In genomic region chr17:74396766-74397165, GRCm38 (mm10) we compare ENCODE assay signal across 7 mouse cellular contexts. TPM values are rescaled to one million over a fixed set of nuclear protein-coding genes. Genes with fewer than 3 reads are reported as not detected.
DNase-seq lines count a peak whose midpoint lies in the region; ATAC-seq and TF ChIP-seq lines count a peak whose summit lies in the region.

No protein-coding gene starts in this region.

- peaks cover 20% of the 10 kb centered on the region for H3K4me1 ChIP-seq in megakaryocyte, embryonic 14.5 days
- H3K4me1 ChIP-seq in forebrain, embryonic 15.5 days = peaks cover 19% of the 10 kb centered on the region
- H3K4me1 ChIP-seq in liver, embryonic 14.5 days (replicated peaks; ENCODE audit: control insufficient read depth in 2 of 2, insufficient read depth in 2 of 2, low read length in 1 of 2) = peaks cover 10 to 11% of the 10 kb centered on the region in 2 experiments

- no peaks in the 10 kb centered on the region for H3K9me3 ChIP-seq in megakaryocyte, embryonic 14.5 days
- H3K9me3 ChIP-seq in forebrain, embryonic 15.5 days = no peaks in the 10 kb centered on the region
- H3K9me3 ChIP-seq in liver, embryonic 14.5 days (ENCODE audit: control insufficient read depth, low read length) = no peaks in the 10 kb centered on the region

- H3K27ac ChIP-seq in forebrain, embryonic 15.5 days (replicated peaks) = no peak overlapping the region
- no peak overlapping the region for H3K27ac ChIP-seq in liver, embryonic 14.5 days

- H3K36me3 ChIP-seq in megakaryocyte, embryonic 14.5 days (replicated peaks; ENCODE audit: low read length) = peaks cover 6% of the 10 kb centered on the region
- H3K36me3 ChIP-seq in forebrain, embryonic 15.5 days = no peaks in the 10 kb centered on the region
- H3K36me3 ChIP-seq in liver, embryonic 14.5 days (replicated peaks; ENCODE audit: control insufficient read depth, insufficient read depth, low read depth) = no peaks in the 10 kb centered on the region; the same call in 1 of the 2 replicates

- no peak for TF ChIP-seq CTCF in liver, embryonic 14.5 days (IDR thresholded peaks at IDR 0.05; ENCODE audit: low read depth)

- H3K9ac ChIP-seq in forebrain, embryonic 15.5 days (replicated peaks) = no peak overlapping the region
- H3K9ac ChIP-seq in liver, embryonic 14.5 days (replicated peaks) = no peak overlapping the region

- DNase-seq in liver, embryonic 14.5 days (ENCODE audit: low read depth in 3 of 3, low spot score in 3 of 3) = no peak
- no peak for DNase-seq in right cerebral cortex, postnatal 25 days
- DNase-seq in embryo, embryonic 10 days (ENCODE audit: low spot score) = no peak

- no peaks in the 10 kb centered on the region for H3K27me3 ChIP-seq in megakaryocyte, embryonic 14.5 days (replicated peaks)
- no peaks in the 10 kb centered on the region for H3K27me3 ChIP-seq in forebrain, embryonic 15.5 days
- H3K27me3 ChIP-seq in liver, embryonic 14.5 days (ENCODE audit: control insufficient read depth, insufficient read depth, low read length) = no peaks in the 10 kb centered on the region

- TF ChIP-seq EP300 in liver, embryonic 14.5 days (IDR thresholded peaks at IDR 0.05; ENCODE audit: low read depth) = no peak

- WGBS in forebrain, embryonic 15.5 days = 84% methylated on average over 4 of the region's 4 CpGs
- WGBS in liver, embryonic 14.5 days (ENCODE audit: insufficient replicate concordance) = 74% methylated on average over 4 of the region's 4 CpGs

- ATAC-seq in megakaryocyte, adult 5-6 weeks (ENCODE audit: poor library complexity, severe bottlenecking) = no peak
- no peak for ATAC-seq in forebrain, embryonic 15.5 days (replicated peaks)
- ATAC-seq in liver, embryonic 14.5 days (ENCODE audit: insufficient read depth) = no peak
- no peak for ATAC-seq in frontal cortex, adult (ENCODE audit: low TSS enrichment)

- peak overlapping the region; percentile 83 for H3K4me3 ChIP-seq in megakaryocyte, embryonic 14.5 days (replicated peaks)
- peak overlapping the region; percentile 81; the same call in 1 of the 2 replicates for H3K4me3 ChIP-seq in forebrain, embryonic 15.5 days
- H3K4me3 ChIP-seq in liver, embryonic 14.5 days (ENCODE audit: insufficient read depth in 1 of 2, low read depth in 2 of 2, low read length in 2 of 2) = peak overlapping the region in 1 of 2 experiments; percentile 75; a peak in 2 of 4 replicates

- peak overlapping the region; percentile 52 for H3K4me2 ChIP-seq in forebrain, embryonic 15.5 days (replicated peaks)
- peak overlapping the region; percentile 89 for H3K4me2 ChIP-seq in liver, embryonic 14.5 days (ENCODE audit: low read depth)

RNA-seq across cellular contexts. Expression of gene Slc30a6, which starts 1.4 kb away (rescaled TPM):
- polyA plus RNA-seq in megakaryocyte, embryonic 14.5 days (2012; ENCODE audit: insufficient read depth, low replicate concordance) = 1.3 TPM in 1 of 2 replicates, not detected in the other
- total RNA-seq in megakaryocyte, adult 5-6 weeks (2015) = 14.1 and 15.9 TPM in 2 replicates
- total RNA-seq in megakaryocyte, adult 5-6 weeks (2017) = 7.8 and 12.2 TPM in 2 replicates
- 28.3 and 30.9 TPM in 2 replicates for polyA plus RNA-seq in forebrain, embryonic 15.5 days (2015; fragmentation: Nextera tagmentation; extraction: Ambion mirVana)
- polyA plus RNA-seq in liver, embryonic 14.5 days (2012; rRNA removed) = 9.1 TPM in 2 replicates
- 14.9 and 15.9 TPM in 2 replicates for polyA plus RNA-seq in liver, embryonic 14.5 days (2014; fragmentation: Nextera tagmentation; extraction: Ambion mirVana)

RNA-seq across cellular contexts. Expression of gene Spast, which starts 58.0 kb away (rescaled TPM):
- polyA plus RNA-seq in megakaryocyte, embryonic 14.5 days (2012; ENCODE audit: insufficient read depth, low replicate concordance) = 3.9 and 15.5 TPM in 2 replicates
- 24.2 and 26.0 TPM in 2 replicates for total RNA-seq in megakaryocyte, adult 5-6 weeks (2015)
- total RNA-seq in megakaryocyte, adult 5-6 weeks (2017) = 38.2 and 39.7 TPM in 2 replicates
- polyA plus RNA-seq in forebrain, embryonic 15.5 days (2015; fragmentation: Nextera tagmentation; extraction: Ambion mirVana) = 35.1 and 36.4 TPM in 2 replicates
- 2.5 and 4.1 TPM in 2 replicates for polyA plus RNA-seq in liver, embryonic 14.5 days (2012; rRNA removed)
- 5.4 and 6.8 TPM in 2 replicates for polyA plus RNA-seq in liver, embryonic 14.5 days (2014; fragmentation: Nextera tagmentation; extraction: Ambion mirVana)
